Mouse (Mus musculus) mouse embryonic stem cell (cell line): ENCODE data around the gene Cdc5l.

Experiments used
- in situ Hi-C, 2 experiments: fragments of 300-500 bp; cut with MboI; formaldehyde crosslinking; loops; 1 replicate in 1 of 2; 3 replicates in 1 of 2; pipeline ENCODE4 v1.14.3; 2019 to 2020; ENCODE audit warnings: low sequenced_read_pairs in 2 of 2, low pct_unique_long_range_greater_than_20kb in 1 of 2, mixed read lengths in 1 of 2; ENCODE audit not compliant: unreplicated experiment in 1 of 2

The Cdc5l gene

DNA sequence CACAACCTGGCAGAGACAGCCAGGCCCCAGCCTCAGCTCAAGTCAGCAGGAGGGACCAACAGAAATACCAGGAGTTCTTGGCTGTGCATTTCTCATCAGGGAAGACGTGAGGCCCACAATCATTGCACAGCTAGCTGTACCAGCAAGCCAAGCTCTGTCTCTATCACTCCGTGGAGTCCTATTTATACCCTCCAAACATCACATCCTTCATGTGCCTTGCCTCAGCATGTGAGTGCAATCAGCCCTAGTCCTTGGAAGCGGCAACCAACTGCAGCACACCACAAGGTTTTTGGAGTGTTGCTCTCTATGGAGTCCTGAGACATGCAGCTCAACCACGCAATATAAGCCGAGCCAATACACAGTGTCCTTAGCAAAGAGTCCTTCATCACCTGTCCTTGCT is 43.6 kb downstream of the Cdc5l start:
- in situ Hi-C loops: no loop called here

DNA sequence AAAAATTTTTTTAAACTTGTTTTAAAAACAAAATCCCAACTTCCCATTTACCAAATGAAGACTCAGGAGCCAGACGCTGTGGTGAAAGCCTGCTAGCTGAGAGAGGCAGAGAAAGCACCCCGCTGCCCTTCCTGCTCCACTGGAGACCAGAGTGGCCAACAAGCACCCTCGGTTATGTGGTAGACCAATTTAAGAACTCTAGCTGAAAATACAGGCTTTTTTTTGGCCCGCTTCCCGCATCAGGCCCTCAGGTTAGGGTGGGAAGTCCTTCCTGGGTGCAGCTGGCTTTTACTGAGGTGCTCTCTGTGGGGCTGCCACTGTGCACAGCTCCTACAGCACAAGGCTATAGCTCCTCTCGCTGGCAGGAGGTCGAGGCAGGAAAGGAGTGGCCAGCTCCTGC is 46.6 kb downstream of the Cdc5l start:
- in situ Hi-C loops: no loop called here

DNA sequence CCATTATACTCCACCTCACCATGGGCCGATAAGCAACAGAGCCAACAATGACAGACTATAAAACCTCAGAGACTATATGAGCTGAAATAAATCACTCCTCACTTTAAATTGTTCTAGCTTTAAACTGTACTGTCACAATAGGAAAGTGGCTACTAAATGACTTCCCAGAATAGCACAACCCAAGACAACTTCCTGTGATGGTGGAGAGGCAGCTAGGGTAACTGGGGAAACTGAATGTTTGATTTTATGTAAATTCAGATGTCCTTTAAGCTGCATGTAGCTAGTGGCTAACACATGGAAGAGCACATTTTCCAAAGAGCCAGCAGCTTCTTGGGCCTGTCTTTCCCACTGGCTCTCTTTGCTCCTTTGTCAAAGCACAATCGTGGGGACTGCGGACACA is 50.2 kb downstream of the Cdc5l start:
- in situ Hi-C loops: no loop called here

DNA sequence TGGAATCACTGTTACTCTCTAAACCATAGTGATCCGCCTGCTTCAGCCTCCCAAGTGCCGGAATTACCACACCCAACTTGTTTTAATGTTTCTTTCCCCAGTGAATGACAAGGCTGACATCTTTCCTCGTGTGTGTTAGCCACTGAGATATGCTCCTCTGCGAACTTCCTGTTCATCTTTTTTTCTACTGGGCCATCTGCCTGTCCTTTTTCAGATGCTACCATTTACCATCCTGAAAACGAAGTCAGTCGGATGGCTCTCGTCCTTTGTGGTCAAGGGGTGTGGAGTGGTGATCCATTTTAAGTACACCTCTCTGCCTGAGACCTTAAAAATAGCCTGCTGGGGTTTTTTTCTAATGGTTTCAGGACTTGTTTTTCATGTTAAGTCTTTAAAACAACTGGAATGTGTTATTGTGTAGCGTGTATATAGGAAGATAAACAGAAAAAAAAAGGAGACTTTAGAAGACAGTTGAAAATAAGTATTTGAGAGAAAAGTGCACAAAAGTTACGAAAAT is 54.2 kb downstream of the Cdc5l start:
- in situ Hi-C loops: loop anchor here in 1 of 2 experiments (10.0 kb wide), 1 partner anchor 635 kb away; no protein-coding TSS in a partner anchor

DNA sequence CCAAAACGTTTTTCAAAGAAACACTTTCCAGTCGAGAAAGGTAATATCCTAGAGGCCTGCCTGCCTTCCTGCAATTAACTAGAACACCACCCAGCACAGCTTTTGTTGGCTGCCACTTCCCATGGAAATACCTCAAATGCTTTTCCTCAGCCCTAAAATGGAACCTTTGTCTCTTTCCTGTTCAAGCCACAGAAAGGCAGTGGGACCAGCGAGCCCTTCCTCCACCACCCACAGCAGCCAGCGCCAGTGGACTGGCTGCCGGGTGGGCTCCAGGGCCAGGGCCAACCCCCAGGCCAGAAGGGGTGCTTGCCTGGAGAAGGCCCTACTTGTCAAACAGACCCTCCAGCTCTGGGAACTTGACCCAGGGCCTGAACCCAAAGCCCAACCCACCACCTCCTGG is 56.2 kb downstream of the Cdc5l start:
- in situ Hi-C loops: loop anchor here in 1 of 2 experiments (10.0 kb wide), 1 partner anchor 633 kb away; no protein-coding TSS in a partner anchor

DNA sequence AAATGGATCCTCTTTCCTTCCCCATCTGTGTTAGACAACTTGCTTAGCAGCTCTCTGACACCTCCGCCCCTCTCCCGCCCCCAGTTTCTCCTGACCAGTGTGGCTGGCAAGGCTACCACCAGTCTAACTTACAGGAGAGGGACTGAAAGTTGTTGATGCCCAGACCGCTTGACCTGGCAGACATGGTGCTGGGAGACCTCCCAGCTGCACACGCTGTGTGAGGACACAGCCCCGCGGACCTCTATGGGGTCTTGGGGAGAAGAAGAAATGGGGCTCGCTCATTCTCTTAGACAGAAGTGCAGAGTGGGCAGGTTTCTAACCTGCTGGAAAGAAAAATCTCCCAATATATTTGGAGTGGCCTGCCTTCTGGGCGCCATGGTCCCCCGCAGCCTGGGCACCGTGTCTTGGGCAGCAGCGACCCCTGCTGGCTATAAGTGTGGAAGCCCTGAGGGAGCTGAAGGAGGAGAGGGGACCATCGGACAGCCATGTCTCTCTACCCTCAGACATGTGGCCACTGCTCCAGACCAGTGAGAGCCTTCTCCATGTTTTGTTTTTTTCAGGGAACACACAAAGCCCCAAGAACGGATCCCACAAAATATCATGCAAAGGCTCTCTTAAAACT is 59.4 kb downstream of the Cdc5l start:
- in situ Hi-C loops: loop anchor here in 1 of 2 experiments (5.0 to 10.0 kb wide), 2 partner anchors 77 to 629 kb away; no protein-coding TSS in a partner anchor

DNA sequence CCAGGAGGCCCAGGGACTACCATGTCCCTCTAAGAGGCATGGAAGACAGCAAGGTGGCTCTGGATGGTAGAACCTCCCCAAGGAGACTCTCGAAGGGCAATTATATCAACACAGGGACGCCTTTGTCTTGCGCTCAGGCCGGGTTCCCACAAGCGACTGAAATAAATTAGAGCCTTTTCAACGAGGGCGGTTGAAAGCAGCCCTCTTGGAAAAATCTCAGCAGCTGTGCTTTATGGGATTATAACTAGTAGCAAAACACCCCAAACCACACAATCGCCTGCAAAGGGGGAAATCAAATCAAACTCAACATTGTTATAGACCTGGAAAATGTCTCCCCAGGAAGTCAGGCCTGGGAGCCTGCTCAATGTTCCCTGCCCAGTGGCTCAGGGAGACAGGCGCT is 62.5 kb downstream of the Cdc5l start:
- in situ Hi-C loops: loop anchor here in 1 of 2 experiments (5.0 to 10.0 kb wide), 2 partner anchors 74 to 626 kb away; no protein-coding TSS in a partner anchor

DNA sequence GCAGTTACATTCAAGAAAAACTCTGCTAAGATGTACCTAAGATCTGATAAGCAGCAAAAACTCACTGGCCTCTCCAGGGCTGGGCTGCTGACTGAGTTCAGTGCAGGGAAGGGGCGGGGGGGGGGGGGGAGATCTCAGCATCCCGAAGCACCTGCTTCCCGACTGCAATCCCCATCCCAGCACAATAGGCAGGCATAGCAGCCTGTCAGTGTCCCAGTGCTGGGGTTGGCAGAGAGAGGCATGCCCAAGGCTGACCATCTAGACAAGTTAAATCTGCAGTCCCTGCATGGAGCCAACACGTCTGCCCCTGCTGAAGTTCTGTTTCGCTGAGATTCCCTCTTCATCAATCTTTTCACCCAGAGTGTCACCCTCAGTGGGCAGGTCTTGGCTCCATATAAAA is 63.0 kb downstream of the Cdc5l start:
- in situ Hi-C loops: loop anchor here in 1 of 2 experiments (5.0 to 10.0 kb wide), 2 partner anchors 73 to 626 kb away; no protein-coding TSS in a partner anchor

DNA sequence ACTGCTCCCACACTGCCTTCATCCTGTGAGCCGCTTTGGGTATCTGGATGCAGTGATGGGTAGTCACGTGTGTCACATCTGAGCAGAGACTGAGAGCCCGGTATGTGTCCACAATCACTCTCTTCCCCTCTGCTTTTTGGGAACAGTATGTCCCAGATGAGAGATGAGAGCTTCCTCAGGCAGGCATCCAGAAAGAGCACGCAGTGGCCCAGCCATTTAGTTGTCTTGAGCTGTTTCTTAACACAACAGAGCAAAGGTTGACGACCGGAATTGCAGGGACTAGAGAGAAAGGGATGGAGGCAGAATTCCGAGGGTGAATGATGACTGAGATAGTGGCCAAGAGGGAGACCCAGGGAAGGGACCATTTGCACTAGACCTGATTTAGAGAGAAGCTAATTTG is 68.7 kb downstream of the Cdc5l start:
- in situ Hi-C loops: no loop called here

DNA sequence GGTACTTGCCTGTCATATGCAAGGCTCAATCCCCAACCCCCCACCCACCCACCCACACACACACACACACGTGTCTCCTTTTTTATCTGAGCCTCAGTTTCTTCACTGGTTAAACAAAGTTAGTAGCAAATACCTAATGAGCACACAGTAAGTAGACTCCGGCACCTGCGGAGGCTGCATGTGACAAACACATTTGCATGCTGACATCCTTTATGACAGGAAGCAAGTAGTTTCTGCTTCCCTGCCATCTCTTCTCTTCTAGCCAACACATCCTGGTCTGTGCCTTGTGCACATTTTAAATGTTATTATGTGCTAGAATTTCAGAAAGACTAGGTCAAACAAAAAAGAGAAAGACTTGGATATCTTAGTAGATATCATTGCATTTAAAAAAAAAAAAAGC is 72.6 kb downstream of the Cdc5l start:
- in situ Hi-C loops: no loop called here

DNA sequence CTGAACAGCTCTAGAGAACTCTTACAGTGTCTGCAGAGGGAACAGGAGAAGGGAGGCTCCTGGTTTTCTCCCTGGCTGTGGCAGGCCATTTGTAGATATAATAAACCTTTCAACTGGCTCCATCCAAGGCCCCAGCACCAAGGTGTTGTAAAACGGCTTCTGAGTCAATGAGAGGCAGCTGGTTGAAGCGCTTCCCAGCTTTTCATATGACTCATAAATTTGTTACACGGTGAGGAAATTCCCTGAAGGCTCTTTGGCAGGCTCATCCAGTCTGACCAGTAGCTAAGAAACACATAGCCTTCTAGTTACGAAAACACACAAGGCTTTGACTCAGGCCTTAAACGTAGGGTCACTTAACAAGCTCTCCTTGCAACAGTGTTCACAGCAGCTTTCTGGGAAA is 74.1 kb downstream of the Cdc5l start:
- in situ Hi-C loops: no loop called here

DNA sequence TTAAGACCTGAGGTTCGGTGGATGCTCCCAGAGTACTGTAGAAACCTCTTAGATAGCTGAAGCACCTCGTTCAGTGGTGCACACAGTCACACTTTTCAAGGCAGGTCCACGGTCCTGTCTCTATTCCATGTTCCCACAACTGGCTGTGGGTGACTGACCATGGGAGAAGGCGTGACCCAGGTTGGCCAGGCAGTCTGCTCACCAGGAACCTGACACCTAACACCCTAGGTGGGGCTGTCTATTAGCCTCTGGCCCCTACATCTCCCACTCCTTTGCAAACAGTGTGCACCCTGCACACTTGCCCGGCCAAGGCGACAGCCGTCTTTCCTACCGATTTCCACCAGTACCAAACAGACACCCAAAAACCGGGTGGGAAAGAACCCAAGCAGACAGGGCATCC is 77.1 kb downstream of the Cdc5l start:
- in situ Hi-C loops: no loop called here

DNA sequence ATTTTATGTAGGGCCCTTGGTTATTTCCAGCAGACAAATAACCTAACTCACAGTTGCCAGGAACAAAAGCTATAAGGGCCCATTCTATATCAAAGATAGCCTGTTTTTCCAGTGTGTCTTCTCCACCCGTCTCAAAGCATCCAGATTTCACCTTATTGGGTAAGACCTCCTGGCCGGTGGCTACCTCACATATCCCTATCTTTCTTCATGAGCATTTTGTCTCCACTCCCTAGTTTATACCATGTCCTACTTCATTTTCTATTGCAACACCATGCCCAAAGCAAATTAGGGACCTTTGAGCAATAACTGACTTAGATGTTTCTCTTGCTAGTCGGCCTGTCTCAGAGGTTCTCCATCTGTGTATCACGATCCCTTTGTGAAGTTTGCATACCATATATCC is 85.6 kb downstream of the Cdc5l start:
- in situ Hi-C loops: no loop called here
